Mouse (Mus musculus) thymus, postnatal 0 days (tissue): ENCODE measurements around the gene Grm5. TPM values are rescaled to one million over a fixed set of nuclear protein-coding genes. Genes with fewer than 3 reads are reported as not detected.

Experiments used
- DNase-seq: peaks from one replicate; pipeline ENCODE4 v3.0.0-alpha.2; 2015; ENCODE audit warnings: low spot score
- polyA plus RNA-seq: library from polyadenylated mRNA; unstranded; fragments of >200 nt; fragmentation: Nextera tagmentation; extraction: Ambion mirVana; gene quantifications from 2 replicates; pipeline ENCODE4 v1.2.1, GENCODE M21; 2015

The Grm5 gene
- 0.01 and 0.03 TPM in 2 replicates for polyA plus RNA-seq

DNA sequence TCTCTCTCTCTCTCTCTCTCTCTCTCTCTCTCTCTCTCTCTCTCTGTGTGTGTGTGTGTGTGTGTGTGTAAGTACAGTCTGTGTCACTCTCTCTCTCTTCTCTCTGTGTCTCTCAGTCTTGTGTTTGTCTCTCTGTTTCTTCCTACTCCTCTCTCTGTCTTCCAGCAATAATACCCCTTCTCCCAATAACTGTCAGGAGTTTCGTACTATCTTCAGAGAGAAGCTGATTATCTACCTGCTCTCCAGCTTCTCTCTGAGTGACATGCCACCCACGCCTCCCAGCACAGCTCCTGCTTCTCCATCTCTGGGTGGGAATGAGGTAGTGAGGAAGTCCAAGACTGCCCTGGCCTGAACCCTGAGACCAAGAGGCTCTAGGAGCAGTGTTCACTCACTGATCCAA is at the start of gene Grm5:
TSS of gene Grm5 (plus strand) at position 301 of the 400 bp plus-strand sequence.
- DNase-seq: no peak

DNA sequence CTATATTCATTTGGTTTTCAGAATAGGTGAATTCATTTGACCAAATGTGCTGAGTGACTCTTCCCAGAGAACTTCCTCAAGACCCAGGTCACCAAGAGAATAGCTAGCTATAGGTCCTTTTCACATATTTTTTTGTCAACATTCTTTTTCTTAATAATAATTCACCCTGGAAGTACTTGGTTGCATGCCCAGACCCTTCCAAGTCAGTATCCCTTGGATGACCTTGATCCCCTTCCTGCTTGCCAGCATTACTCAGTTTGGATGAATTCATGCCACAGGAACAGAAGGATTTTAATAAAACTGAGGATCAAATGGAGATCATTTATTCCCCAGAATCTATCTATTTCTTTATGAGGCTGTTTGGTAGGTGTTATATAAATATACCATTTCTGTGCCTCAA is 44.9 kb upstream of the Grm5 start:
- no peak for DNase-seq

DNA sequence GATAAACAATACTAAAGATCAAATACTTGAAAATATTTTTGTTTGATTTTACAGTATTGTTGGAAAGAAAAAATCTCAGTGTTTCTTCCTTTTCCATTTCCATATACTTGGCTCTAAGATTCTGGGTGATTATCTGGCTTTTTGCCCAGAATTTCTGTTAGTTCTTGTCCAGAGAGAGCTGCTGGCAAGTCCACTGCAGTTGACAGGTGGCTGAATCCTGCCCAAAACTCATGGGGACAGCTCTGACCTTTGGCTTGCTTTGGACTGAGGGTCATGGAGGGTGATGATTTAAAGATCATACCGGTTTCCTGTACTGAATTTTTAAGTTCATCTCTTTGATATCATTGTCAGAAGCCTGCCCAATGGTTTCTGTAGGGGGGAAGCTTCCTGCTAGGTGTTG is 18.7 kb upstream of the Grm5 start:
- DNase-seq: no peak

DNA sequence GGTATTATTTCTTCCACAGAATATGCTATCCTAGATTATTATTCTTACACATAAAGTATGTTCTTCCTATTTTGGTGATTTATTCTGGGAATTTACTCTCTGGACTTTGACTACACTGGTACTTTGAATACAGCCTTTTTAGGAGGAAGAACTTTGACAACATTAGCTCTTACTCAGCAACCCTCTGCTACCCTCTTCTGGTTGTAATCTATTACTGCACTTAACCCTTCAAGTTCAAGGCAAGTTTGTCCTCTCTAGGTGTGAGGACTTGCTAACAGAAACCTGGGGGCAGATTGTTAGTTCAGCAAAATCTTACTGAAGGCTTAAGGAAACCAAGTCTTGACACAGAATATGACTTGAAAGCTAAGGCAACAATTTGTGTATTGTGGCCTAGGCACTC is 17.5 kb upstream of the Grm5 start:
- no peak for DNase-seq

DNA sequence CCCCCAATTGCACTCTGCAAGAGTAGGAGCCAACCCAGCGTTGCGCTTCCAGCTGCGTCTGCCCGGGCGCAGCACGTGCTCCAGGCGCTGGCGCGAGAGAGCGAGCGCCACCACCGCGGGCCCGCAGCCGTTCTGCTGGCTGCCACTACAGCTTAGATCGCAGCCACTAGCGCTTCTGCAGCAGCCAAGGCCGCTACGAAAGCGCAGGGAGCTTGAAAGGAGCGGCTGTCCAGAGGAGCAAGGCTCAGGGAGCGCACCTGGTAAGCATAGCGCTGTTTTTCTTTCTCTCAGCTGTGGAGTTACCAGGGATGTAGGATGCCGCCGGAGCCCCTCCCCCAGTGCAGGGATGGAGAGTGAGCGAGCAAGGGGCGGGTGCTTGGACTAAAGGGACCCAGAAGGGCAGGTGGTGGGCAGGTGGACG is 323 bp downstream of the Grm5 start:
- DNase-seq: no peak

DNA sequence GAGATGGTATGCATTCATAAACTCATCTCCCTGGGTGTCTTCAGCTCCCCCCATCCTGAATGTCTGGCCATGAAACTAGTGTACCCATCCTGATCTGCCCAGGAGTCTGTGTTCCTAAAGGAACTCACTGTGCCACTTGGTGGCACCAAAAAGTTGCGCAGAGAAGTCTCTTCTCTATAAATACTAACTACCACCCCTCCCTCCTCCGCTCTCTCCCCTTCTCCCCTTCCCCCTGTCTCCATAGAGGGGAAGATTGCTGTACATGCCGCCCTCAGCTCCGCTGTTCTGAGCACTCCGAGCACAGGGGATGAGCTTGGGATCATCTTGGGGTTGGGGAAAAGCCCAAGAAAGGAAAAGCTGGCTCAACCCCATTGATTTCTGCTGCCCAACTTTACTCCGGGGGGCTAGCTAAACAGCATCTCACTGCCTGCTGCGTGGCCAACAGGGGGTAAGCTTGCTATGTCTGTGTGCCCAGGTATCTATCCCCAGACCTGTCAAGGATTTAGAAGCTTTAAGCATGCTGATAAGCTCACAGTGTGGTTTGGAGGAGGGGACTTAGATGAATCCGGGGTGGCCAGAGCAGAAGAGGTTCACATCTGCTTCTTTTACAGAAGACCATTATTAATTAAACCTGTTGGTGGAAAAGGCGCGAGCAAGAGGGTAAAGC is 2.4 kb downstream of the Grm5 start:
- DNase-seq: no peak

DNA sequence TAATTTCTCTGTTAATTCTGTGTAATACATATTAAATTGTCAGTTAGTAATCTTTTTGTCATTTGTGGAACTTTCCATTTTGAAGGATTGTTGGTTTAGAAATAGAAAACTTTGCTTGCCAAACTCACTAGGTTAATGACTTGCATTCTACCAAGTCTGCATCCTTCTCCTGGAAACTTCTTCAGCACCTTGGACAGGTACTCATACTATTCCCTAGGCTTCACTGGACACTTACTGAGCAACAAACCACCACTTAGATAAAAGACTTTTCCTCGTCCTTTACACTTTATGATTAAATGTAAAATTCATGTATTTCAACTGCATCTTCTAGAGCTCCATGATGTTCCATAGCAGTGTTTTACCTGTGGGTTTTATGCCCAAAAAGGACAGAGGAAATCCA is 4.0 kb downstream of the Grm5 start:
- DNase-seq: no peak

DNA sequence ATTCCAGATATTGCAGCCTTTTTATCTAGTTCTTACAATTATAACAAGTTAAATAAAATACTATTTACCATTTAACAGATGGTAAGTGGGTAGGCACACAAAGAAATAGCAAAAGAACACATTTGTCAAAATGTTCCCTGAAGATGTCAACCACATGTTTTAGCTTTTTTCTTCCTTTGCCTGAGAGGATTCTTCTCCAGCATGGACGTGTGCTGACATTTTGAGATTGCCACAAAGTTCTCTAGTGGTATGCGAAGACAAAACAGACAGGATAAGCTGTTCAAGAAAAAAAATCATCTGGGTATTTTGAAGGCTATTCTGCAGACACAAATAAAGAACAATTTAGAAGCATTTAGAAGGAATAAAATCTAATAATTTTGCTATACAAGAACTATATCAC is 42.3 kb downstream of the Grm5 start:
- no peak for DNase-seq

DNA sequence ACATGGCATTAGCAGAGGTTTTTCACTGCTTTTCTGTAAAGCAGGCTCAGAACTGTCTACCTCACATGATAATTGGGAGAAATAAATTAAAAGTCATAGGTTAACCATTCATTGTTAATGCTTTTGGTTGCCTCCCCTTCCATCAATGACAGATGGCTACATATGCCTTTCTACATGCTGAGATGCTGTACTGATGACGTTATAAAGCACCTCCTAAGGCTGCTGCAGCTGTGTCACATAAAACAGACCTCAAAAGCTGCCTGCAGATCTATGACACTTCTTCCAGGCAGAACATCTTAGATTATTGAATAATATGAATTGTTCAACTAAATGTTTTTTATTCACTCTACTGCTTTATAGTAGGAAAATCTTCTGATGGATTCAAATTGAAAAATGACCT is 51.6 kb downstream of the Grm5 start:
- no peak for DNase-seq

DNA sequence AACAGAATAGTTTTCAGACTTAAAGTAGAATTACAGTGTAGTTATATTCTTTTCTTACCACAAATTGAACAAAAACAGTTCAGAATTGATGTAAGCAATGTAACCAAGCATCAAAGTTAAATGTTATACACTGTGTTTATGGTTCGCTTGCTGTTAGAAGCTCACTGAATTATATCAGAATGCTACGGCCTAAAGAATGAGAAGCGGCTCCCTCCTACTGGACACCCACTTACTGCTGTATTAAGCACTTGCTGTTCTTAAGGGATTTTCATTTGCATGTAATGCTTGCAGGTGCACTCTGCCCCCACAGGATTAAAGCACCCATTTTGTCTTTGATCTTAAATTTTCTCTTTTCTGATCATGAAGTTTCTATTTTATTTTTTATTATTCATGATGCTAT is 66.6 kb downstream of the Grm5 start:
- DNase-seq: no peak

DNA sequence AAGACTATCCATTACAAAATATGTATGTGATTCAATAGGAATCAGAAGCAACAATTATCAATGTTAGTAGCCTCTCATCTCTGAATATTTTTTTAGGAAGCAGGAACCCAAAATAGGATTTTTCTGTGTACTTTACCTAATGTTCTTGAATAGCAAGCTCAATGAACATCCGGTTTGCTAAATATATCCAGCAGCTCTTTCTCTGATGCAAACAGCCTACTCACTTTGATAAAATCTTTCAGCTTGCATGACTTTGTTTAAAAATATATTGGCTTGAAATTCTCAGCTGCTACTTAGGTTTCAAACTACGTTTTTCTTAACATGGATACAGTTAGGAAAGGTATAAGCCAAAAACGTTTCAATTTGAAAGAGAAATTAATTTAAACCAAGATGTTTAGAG is 77.8 kb downstream of the Grm5 start:
- no peak for DNase-seq

DNA sequence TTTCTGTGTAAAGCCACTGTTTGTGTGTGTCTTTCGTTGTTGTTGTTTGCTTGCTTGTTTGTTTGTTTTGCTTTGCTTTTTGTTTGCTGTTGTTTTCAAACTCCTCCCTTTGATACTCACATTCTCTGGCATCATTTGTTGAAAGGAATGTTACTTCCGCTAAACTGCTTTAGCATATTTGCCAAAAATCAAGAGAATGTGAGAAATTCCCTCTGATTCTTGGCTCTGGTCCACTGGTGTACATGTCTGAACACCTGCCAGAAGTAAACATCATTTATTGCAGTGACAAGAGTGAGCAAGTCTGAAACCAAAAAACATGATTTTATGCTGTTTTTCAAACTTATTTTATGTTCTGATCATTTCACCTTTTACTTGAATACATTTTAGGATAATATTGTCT is 80.1 kb downstream of the Grm5 start:
- DNase-seq: no peak

DNA sequence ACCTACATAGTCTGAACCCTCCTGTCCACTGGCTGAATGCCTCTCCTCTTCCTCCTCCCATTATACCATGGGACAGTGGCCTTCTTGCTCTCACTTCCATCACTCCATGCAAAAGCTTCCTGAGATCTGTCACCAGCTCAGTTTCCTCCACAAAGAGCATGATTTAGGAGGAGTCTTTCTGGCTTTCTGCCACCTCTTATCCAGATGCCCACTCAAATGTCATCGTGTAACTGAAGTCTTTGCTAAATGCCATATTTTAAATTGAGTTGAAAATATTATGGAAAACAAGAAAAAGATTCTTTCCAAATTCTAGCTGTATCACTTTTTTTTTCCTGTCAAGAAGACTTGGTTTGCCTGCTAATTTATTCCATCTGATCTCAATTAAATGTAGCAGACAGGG is 132.4 kb downstream of the Grm5 start:
- no peak for DNase-seq

DNA sequence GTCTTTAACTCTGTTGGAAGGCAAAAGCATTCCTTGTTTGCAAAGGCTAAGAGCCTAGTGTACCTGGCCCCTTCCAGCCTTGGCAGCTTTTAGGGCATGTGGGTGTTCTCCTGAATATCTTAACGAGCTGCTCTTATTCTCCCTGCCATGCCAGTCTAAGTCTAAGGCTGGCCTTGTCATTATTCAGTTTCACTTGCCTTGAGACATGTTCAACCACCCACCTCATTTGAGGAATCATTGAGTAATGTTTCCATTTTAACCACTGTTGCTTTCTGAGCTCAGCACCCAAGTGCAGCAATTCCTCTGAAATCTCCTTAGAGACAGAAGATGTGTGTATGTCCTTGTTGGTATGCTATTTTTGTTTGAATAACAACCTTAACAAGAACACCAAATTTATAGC is 134.7 kb downstream of the Grm5 start:
- DNase-seq: no peak

DNA sequence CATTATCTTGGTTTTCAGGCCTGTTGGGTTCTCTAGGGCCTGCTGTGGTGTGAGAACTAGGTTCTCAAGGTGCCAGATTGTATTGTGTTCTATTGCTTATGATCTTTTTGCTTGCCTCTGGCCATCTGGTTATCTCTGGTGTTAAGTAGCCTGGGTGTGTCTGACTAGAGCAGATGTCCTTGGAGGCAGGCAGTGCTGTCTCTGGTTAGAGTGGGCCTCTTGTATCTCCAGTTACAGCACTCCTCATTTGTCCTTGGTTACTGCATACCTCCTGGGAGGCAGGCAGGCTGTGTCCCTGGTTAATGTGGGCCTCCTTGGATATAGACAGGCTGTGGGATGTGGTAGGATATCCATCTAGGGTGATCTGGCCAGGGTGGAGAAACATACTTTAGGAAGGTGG is 150.5 kb downstream of the Grm5 start:
- no peak for DNase-seq

DNA sequence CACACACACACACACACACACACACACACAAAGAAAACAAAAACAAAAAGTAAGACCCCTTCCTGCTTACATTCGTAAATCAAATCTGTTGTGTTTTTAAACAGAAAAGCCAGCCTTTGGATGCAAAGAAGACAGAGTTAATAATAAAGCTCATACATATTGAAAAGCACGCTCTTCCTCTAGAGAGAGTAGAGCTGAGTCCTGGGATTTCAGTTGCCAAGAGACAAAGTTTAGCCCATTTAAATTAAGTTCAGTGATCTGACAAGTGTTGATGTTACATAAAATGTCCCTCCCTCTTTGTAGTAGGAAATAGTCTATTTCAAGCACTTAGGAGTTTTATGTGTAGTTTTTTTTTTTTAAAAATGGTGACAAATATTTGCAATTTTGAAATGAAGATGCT is 178.0 kb downstream of the Grm5 start:
- DNase-seq: no peak

DNA sequence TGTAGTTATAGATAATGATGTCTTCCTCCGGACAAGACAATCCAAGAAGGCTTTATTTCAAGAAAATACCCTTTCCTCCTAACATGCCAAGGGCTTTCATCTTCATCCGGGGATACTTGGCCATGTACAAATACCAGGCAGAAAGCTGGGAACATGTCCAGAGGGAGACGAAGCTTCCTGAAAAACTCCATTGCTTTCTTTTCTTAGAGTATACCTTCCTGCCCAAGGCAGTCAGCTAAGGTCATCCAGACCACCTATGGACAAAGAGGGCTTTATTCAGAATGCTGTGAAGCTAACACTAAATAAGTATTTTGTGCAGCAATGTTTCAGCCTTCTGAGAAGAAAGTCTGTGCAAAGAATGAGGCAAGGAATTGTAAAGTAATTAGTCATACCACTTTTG is 178.4 kb downstream of the Grm5 start:
- DNase-seq: no peak

DNA sequence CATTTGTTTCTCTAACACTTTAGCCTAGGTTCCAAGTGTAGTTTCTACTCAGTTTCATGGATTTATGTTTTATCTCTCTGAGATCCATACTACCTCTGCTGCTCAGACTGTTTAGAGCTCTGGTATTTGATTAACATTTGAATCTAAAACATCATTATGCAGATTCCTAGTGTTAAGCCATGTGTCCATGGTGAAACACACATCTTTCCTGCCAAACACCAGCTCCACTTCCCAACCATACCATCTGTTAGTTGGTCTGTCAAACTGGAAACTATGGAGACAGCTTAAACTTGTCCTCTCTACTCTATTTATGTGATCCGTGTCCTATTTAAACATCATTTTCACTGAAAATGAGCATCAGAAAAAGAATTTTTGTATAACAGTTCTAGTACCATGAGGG is 203.6 kb downstream of the Grm5 start:
- DNase-seq: no peak

DNA sequence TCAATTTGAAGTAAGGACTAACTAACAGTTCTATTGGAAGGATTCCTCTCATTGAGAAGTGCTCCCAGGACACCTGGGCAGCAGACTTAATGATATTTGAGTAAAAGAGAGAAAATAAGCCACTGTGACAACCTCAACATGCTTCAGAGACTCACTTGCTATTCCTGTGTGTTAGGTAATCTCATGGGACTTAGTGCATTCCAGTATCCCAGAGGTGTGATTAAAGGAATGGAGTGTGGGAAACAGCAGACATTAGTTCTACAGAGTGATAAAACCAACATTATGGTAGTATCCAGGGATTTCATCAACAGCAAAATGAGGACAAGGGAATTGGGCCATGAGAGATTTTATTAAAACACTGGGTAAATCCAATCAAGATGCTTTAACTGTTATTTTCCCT is 205.0 kb downstream of the Grm5 start:
- DNase-seq: no peak

DNA sequence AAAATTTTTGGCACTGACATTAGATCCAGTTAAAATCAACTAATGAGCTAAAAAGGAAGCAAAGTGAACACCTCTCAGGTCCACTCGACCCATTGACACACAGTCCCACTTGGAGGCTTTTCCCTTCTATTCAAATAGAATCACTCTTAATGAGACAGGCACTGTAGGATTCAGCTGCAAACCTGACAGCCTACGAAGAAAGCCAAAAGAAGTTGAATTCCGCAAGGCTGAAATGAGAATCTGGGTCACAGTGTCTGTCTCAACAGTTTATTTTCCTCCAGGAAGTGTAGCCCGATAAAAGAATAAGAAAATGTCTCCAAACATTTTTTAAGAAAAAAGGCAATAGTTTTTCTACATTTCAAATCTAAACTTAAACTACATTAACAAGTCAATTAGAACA is 209.9 kb downstream of the Grm5 start:
- DNase-seq: no peak

DNA sequence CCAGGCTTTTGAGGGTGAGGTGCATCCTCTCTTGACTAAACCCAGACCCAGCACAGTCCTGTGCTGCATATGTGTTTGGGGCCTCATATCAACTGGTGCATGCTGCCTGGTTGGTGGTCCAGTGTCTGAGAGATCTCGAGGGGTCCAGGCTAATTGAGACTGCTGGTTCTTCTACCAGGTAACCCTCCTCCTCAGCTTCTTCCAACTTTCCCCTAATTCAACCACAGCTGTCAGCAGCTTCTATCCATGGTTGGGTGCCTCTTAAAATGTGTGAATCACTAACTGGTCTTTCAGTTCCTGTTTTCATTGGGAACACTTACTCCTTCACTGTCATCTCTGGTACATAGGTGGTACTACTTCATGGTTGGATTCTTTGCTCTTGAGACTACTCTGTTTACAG is 240.9 kb downstream of the Grm5 start:
- no peak for DNase-seq

DNA sequence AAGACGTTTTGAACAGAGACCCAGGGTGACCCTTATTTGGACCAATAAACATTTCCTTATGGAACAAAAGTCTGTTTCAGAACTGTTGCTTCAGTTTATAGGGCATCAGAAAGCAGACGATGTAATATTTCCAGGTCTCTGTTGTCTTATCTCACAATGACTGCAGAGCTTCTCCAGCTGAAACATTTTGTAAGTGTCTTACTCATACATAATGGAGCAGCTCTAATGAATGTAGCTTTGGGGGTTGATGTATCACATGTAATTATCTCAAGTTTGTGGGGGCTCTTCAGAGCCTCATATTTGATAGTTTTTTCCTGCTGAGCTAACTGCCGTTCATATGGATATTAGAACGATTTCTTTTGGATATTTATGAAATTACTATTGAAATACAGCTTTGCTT is 250.7 kb downstream of the Grm5 start:
- no peak for DNase-seq

DNA sequence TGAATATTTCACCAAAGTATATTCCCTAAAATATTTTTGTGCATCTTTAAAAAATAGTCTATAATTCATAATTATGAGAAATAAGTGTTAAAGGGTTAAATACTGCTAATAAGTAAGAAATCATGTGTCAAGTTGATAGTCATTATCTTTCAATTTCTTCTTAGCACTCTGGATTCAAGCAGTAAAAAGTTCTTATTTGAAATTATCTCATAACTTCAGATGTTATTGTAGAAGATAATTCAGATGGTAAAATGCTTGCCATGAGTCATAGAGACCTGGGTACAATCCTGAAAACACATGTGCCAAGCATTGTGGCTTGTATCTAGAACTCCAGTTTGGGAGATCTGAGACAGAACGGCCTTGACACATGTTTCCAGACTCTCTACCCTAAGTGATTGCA is 254.6 kb downstream of the Grm5 start:
- DNase-seq: no peak

DNA sequence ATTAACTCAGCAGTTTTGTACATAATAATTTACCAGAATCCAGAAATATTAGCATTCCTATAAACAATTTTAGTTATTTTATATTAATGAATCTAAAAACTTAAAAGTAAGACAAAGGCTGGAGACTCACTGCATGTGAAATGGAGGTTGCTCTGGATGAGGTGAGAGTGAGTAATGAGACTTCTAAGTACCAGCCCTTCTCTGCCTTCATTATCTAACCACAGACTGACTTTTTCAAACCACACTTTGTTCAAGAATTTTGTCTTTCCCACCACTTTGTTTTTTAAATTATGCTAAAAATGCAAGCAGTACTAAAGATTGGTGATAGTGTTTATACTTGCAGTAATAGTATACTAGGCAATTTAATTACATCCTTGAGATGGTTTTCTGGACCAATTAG is 259.5 kb downstream of the Grm5 start:
- no peak for DNase-seq
